Mouse (Mus musculus) naive thymus-derived CD4-positive, alpha-beta T cell, adult 5 months (primary cell): ENCODE measurements around the gene Smoc2. TPM values are rescaled to one million over a fixed set of nuclear protein-coding genes. Genes with fewer than 3 reads are reported as not detected.

ENCODE experiments used
- polyA plus RNA-seq: library from polyadenylated mRNA; unstranded; fragments of 100-300 nt; shearing (Covaris generic); gene quantifications from one replicate; pipeline ENCODE4 v1.2.1, GENCODE M21; 2017

The Smoc2 gene
- polyA plus RNA-seq: not detected

DNA sequence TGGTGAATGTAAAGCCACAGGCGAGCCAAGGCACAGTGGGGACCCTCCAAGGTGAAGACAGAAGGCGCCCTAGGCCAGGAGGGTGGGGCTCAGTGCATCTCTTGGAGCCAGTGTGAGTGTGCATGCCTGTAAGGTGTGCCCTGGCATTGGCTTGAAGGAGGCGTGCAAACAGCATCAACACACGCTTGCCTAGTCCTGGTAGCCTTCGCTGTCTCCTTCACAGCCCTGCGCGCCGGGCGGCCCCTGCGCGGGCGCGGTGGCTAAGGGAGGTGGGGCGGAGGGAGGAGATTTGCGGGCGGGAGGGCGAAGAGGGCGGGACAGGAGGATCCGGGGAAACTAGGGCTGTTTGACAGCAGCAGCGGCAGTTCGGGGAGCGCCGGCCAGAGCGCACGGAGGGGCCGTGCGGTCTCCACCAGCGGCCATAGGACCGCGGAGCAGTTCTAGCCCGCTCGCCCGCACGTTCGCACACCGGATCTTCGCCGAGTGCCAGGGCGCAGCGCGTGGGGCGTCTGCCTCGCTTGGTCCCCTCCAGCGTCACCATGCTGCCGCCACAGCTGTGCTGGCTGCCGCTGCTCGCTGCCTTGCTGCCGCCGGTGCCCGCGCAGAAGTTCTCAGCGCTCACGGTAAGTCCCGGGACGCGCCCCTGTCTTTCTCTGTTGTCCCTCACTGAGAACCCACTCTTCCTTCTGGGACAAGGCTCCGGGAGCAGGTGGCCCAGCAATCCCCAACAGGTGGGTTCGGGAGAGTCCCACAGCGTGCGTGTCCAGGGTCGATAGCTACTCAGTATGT, at the start of gene Smoc2:
Gene Smoc2, plus strand, starts transcription at position 330 of the 789 bp plus-strand sequence.

Other genes with a start within 250 kb of the Smoc2 start
- gene Gm7358, start 220.0 kb upstream of the Smoc2 start, polyA plus RNA-seq: not detected
- not detected for gene Dact2, start 75.2 kb upstream of the Smoc2 start, polyA plus RNA-seq